Mouse (Mus musculus) G1E (cell line): Measurements from ENCODE around the gene Trdmt1.

Source experiments
- CTCF ChIP-seq: IDR thresholded peaks from 2 replicates; pipeline ENCODE4 v1.5.1; 2012; ENCODE audit warnings: low read depth, low read length, inconsistent platforms, mixed read lengths
- GATA1 ChIP-seq: IDR thresholded peaks from 2 replicates; pipeline ENCODE4 v1.6.1; 2012; ENCODE audit warnings: borderline replicate concordance, low read length, inconsistent platforms, mixed read lengths
- POLR2AphosphoS5 ChIP-seq: IDR thresholded peaks from 2 replicates; pipeline ENCODE4 v1.6.1; 2012; ENCODE audit warnings: low read depth, low read length, inconsistent platforms; ENCODE audit not compliant: insufficient replicate concordance
- TAL1 ChIP-seq: conservative IDR thresholded peaks from 2 replicates; pipeline ENCODE4 v1.6.1; 2012; ENCODE audit warnings: low read depth, low read length, inconsistent platforms, mixed read lengths

DNA sequence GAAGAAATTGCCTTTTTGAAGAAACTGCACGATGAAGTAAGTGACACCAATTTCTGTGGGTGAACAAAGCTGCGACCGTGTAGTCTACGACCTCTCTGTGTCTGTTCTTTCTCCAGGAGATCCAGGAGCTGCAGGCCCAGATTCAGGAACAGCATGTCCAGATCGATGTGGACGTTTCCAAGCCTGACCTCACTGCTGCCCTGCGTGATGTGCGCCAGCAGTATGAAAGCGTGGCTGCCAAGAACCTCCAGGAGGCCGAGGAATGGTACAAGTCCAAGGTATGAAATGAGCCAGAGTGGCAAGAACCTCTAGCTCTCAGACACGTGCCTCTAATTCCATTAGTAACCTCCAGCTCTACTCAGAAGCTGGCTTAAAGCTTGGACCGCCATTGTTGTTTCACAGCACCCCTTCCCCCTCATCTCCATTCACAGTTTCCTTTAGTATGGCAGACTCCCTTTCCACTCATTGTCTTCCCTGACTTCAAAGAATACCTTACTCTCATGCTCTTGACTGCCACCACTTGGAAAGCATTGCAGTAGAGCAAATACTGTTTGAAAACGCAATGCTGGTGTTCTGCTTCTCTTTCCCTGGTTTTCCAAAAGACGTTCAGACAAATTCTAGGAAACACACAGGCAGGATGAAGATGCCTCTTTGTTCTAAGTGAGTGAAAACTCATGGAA, 34.1 kb upstream of the Trdmt1 start:
- TF ChIP-seq TAL1 (no peak), CTCF (no peak), GATA1 (no peak), POLR2AphosphoS5 (no peak)
